Mouse (Mus musculus) hindbrain, embryonic 13.5 days (tissue): Measurements from ENCODE around the gene Chuk. TPM values are rescaled to one million over a fixed set of nuclear protein-coding genes. Genes with fewer than 3 reads are reported as not detected.

Experiments used
- ATAC-seq: fragments of 200-750 bp; cut with Nextera tagmentation; 2 replicates; pipeline ENCODE4 v1.8.0; 2017; ENCODE audit warnings: moderate TSS enrichment; ENCODE audit not compliant: low FRiP score
- H3K27ac ChIP-seq: fragments of 300-500 bp; sonication (generic); 2 replicates; pipeline ENCODE4 v1.5.1; 2015; ENCODE audit warnings: inconsistent platforms, mild to moderate bottlenecking, moderate library complexity
- H3K27me3 ChIP-seq: fragments of 300-500 bp; sonication (generic); 2 replicates; pipeline ENCODE4 v1.6.1; 2015; ENCODE audit warnings: mild to moderate bottlenecking, inconsistent platforms
- H3K36me3 ChIP-seq: fragments of 300-500 bp; sonication (generic); 2 replicates; pipeline ENCODE4 v1.6.1; 2015; ENCODE audit warnings: mild to moderate bottlenecking, inconsistent platforms
- H3K4me1 ChIP-seq: fragments of 300-500 bp; sonication (generic); replicated peaks from 2 replicates; pipeline ENCODE4 v1.6.1; 2015; ENCODE audit warnings: inconsistent platforms
- H3K4me2 ChIP-seq: fragments of 300-500 bp; sonication (generic); 2 replicates; pipeline ENCODE4 v1.6.1; 2015; ENCODE audit warnings: inconsistent platforms, mild to moderate bottlenecking, moderate library complexity
- H3K4me3 ChIP-seq: fragments of 300-500 bp; sonication (generic); 2 replicates; pipeline ENCODE4 v1.5.1; 2015; ENCODE audit warnings: mild to moderate bottlenecking, inconsistent platforms
- H3K9ac ChIP-seq: fragments of 300-500 bp; sonication (generic); 2 replicates; pipeline ENCODE4 v1.6.1; 2015; ENCODE audit warnings: mild to moderate bottlenecking, inconsistent platforms
- H3K9me3 ChIP-seq: fragments of 300-500 bp; sonication (generic); 2 replicates; pipeline ENCODE4 v1.6.1; 2016; ENCODE audit warnings: inconsistent platforms
- WGBS: fragments of 180-500 bp; shearing (Covaris S2); methylation state at CpG from one replicate; pipeline ENCODE4 v1.1.7; 2015; 5-methylcytosine and 5-hydroxymethylcytosine counted together
- polyA plus RNA-seq: library from polyadenylated mRNA; unstranded; fragments of >200 nt; fragmentation: Nextera tagmentation; extraction: Ambion mirVana; gene quantifications from 2 replicates; pipeline ENCODE4 v1.2.1, GENCODE M21; 2015

Gene Chuk
- polyA plus RNA-seq, 1 experiment from 2014 or later, result 67.5 TPM

DNA sequence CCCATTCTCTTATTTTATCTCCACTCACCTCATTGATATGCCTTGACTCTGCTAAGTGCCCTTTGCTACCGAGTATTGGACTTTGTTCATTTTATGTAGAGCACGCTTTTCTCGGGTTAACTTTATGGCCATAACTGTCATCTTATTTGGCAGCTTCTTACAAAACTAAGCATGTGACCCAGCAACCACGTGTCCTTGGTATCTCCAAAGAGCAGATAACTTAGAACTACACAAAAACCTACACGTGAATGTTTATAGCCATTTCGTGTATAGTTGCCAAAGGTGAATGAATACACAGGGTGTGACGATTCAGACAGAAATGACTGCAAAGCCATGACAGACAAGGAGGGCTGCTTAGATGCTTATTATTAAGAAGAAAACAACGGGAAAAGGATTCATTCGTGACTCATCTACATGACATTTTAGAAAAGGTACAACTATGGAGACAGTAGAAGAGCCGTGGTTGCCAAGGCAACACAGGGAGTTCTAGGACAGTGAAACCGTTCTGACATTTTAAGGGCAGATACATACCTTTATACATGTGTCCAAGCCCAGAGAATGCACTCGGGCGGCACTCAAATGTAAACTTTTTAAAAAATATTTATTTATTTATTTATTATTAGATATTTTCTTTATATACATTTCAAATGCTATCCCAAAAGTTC, 82.2 kb downstream of the Chuk start:
- Histone ChIP-seq H3K4me2 (no peak overlapping the region), H3K9ac (no peak overlapping the region), H3K27me3 (no peaks in the 10 kb centered on the region), H3K9me3 (no peaks in the 10 kb centered on the region), H3K27ac (no peak overlapping the region), H3K36me3 (no peaks in the 10 kb centered on the region), H3K4me3 (no peak overlapping the region), H3K4me1 (no peaks in the 10 kb centered on the region)
- 92% methylated on average over 13 of the region's 13 CpGs for WGBS
- ATAC-seq, result no peak

Other genes with a start within 250 kb of the Chuk start
- gene Dnmbp, start 167.3 kb downstream of the Chuk start, polyA plus RNA-seq, result 9.2 and 10.8 TPM in 2 replicates
- 0.32 and 0.48 TPM in 2 replicates for gene Cpn1, start 120.9 kb downstream of the Chuk start, polyA plus RNA-seq
- gene Cyp2c23, start 78.3 kb downstream of the Chuk start, polyA plus RNA-seq, result not detected in 2 replicates
- 18.4 and 20.1 TPM in 2 replicates for gene Erlin1, start 37.7 kb downstream of the Chuk start, polyA plus RNA-seq
- gene Cwf19l1, start 28.4 kb upstream of the Chuk start, polyA plus RNA-seq, result 31.4 and 32.3 TPM in 2 replicates
- gene Bloc1s2, start 39.0 kb upstream of the Chuk start, polyA plus RNA-seq, result 167 and 169 TPM in 2 replicates
- 0.13 and 0.34 TPM in 2 replicates for gene Pkd2l1, start 85.0 kb upstream of the Chuk start, polyA plus RNA-seq
- gene Scd3, start 95.8 kb upstream of the Chuk start, polyA plus RNA-seq, result 3.5 and 4.4 TPM in 2 replicates
- gene Scd2, start 186.2 kb upstream of the Chuk start, polyA plus RNA-seq, result 246 and 249 TPM in 2 replicates
- gene Scd4, start 225.6 kb upstream of the Chuk start, polyA plus RNA-seq, result 0.09 and 0.19 TPM in 2 replicates